12 mouse cellular contexts compared by ENCODE assay signal in genomic region chr3:137897685-137898084, GRCm38 (mm10).
"Had no signal": no experiment of that assay in that cellular context is flagged by ENCODE, and none has a peak within 500 bp of the region (broad histone marks: within the 10 kb centered on the region; RNA-seq: fewer than 3 reads in every experiment).

No protein-coding gene starts in this region.

- DNase-seq: liver, postnatal 0 days; lung, adult 2 months; lung, postnatal 14 days; lung, postnatal 36 days; right cerebral cortex, postnatal 14 days; spleen, adult 18-20 months; thymus, adult 18-20 months; thymus, postnatal 14 days; thymus, postnatal 36 days had no signal

- ATAC-seq: liver, postnatal 0 days; lung, postnatal 0 days; midbrain, embryonic 13.5 days; midbrain, embryonic 15.5 days had no signal
